Mouse (Mus musculus) limb, embryonic 15.5 days (tissue): ENCODE results near the gene Kcnc3. TPM values are rescaled to one million over a fixed set of nuclear protein-coding genes. Genes with fewer than 3 reads are reported as not detected.

Experiments used
- polyA plus RNA-seq: library from polyadenylated mRNA; unstranded; fragments of >200 nt; fragmentation: Nextera tagmentation; extraction: Ambion mirVana; gene quantifications from 2 replicates; pipeline ENCODE4 v1.2.1, GENCODE M21; 2015

The Kcnc3 gene
- polyA plus RNA-seq, 1 experiment from 2014 or later = 0.20 TPM

Other genes starting within 250 kb of the Kcnc3 start
- gene Syt3, start 206.6 kb upstream of the Kcnc3 start, polyA plus RNA-seq = 2.2 and 3.2 TPM in 2 replicates
- gene 1700008O03Rik, start 204.8 kb upstream of the Kcnc3 start, polyA plus RNA-seq = 0.43 and 0.58 TPM in 2 replicates
- 0.55 and 0.87 TPM in 2 replicates for gene Lrrc4b, start 161.6 kb upstream of the Kcnc3 start, polyA plus RNA-seq
- gene Aspdh, start 125.3 kb upstream of the Kcnc3 start, polyA plus RNA-seq = 0.29 and 0.56 TPM in 2 replicates
- gene Josd2, start 122.7 kb upstream of the Kcnc3 start, polyA plus RNA-seq = 92.9 and 121 TPM in 2 replicates
- 103 and 116 TPM in 2 replicates for gene Emc10, start 94.1 kb upstream of the Kcnc3 start, polyA plus RNA-seq
- gene Fam71e1, start 94.1 kb upstream of the Kcnc3 start, polyA plus RNA-seq = 9.7 and 12.8 TPM in 2 replicates
- 0.13 and 0.16 TPM in 2 replicates for gene Mybpc2, start 66.0 kb upstream of the Kcnc3 start, polyA plus RNA-seq
- 0.70 and 0.72 TPM in 2 replicates for gene Spib, start 58.6 kb upstream of the Kcnc3 start, polyA plus RNA-seq
- 75.7 and 83.6 TPM in 2 replicates for gene Pold1, start 41.8 kb upstream of the Kcnc3 start, polyA plus RNA-seq
- 71.9 and 79.8 TPM in 2 replicates for gene Nr1h2, start 36.7 kb upstream of the Kcnc3 start, polyA plus RNA-seq
- 2.1 and 3.6 TPM in 2 replicates for gene Napsa, start 18.3 kb upstream of the Kcnc3 start, polyA plus RNA-seq
- gene Myh14, start 80.2 kb downstream of the Kcnc3 start, polyA plus RNA-seq = 5.4 and 6.4 TPM in 2 replicates
- not detected in 2 replicates for gene Izumo2, start 118.1 kb downstream of the Kcnc3 start, polyA plus RNA-seq
- 30.4 and 30.8 TPM in 2 replicates for gene Vrk3, start 157.7 kb downstream of the Kcnc3 start, polyA plus RNA-seq
- 1.7 TPM in 2 replicates for gene Zfp473, start 160.4 kb downstream of the Kcnc3 start, polyA plus RNA-seq
- 83.6 and 88.0 TPM in 2 replicates for gene Nup62, start 225.4 kb downstream of the Kcnc3 start, polyA plus RNA-seq
- 1.0 and 1.6 TPM in 2 replicates for gene Il4i1, start 225.7 kb downstream of the Kcnc3 start, polyA plus RNA-seq
- gene Atf5, start 226.0 kb downstream of the Kcnc3 start, polyA plus RNA-seq = 5.7 and 6.2 TPM in 2 replicates